Mouse (Mus musculus) stomach, embryonic 15.5 days (tissue): ENCODE measurements around the gene Il12rb1. TPM values are rescaled to one million over a fixed set of nuclear protein-coding genes. Genes with fewer than 3 reads are reported as not detected.
A peak's percentile ranks its signal among the peaks of the same experiment; 100 is the strongest.

Source experiments
- ATAC-seq: fragments of 200-750 bp; cut with Nextera tagmentation; 2 replicates; pipeline ENCODE4 v1.8.0; 2017; ENCODE audit warnings: low read depth, moderate number of reproducible peaks, moderate TSS enrichment; ENCODE audit not compliant: insufficient read depth, low FRiP score
- H3K27ac ChIP-seq: fragments of 300-500 bp; sonication (generic); 2 replicates; pipeline ENCODE4 v1.5.1; 2015; ENCODE audit warnings: mild to moderate bottlenecking, inconsistent platforms
- H3K27me3 ChIP-seq: fragments of 300-500 bp; sonication (generic); replicated peaks from 2 replicates; pipeline ENCODE4 v1.6.1; 2015; ENCODE audit warnings: inconsistent platforms
- H3K36me3 ChIP-seq: fragments of 300-500 bp; sonication (generic); 2 replicates; pipeline ENCODE4 v1.6.1; 2015; ENCODE audit warnings: inconsistent platforms
- H3K4me1 ChIP-seq: fragments of 300-500 bp; sonication (generic); 2 replicates; pipeline ENCODE4 v1.6.1; 2015; ENCODE audit warnings: inconsistent platforms
- H3K4me2 ChIP-seq: fragments of 300-500 bp; sonication (generic); 2 replicates; pipeline ENCODE4 v1.6.1; 2015; ENCODE audit warnings: mild to moderate bottlenecking, inconsistent platforms
- H3K4me3 ChIP-seq: fragments of 300-500 bp; sonication (generic); replicated peaks from 2 replicates; pipeline ENCODE4 v1.5.1; 2015; ENCODE audit warnings: inconsistent platforms
- H3K9ac ChIP-seq: fragments of 300-500 bp; sonication (generic); 2 replicates; pipeline ENCODE4 v1.6.1; 2015; ENCODE audit warnings: inconsistent platforms
- H3K9me3 ChIP-seq: fragments of 300-500 bp; sonication (generic); 2 replicates; pipeline ENCODE4 v1.6.1; 2016; ENCODE audit warnings: inconsistent platforms
- WGBS: fragments of 180-500 bp; shearing (Covaris S2); methylation state at CpG from one replicate; pipeline ENCODE4 v1.1.7; 2015; 5-methylcytosine and 5-hydroxymethylcytosine counted together
- polyA plus RNA-seq: library from polyadenylated mRNA; unstranded; fragments of >200 nt; fragmentation: Nextera tagmentation; extraction: Ambion mirVana; gene quantifications from 2 replicates; pipeline ENCODE4 v1.2.1, GENCODE M21; 2015

Il12rb1 gene
- polyA plus RNA-seq, 1 experiment from 2014 or later: 0.26 TPM

DNA sequence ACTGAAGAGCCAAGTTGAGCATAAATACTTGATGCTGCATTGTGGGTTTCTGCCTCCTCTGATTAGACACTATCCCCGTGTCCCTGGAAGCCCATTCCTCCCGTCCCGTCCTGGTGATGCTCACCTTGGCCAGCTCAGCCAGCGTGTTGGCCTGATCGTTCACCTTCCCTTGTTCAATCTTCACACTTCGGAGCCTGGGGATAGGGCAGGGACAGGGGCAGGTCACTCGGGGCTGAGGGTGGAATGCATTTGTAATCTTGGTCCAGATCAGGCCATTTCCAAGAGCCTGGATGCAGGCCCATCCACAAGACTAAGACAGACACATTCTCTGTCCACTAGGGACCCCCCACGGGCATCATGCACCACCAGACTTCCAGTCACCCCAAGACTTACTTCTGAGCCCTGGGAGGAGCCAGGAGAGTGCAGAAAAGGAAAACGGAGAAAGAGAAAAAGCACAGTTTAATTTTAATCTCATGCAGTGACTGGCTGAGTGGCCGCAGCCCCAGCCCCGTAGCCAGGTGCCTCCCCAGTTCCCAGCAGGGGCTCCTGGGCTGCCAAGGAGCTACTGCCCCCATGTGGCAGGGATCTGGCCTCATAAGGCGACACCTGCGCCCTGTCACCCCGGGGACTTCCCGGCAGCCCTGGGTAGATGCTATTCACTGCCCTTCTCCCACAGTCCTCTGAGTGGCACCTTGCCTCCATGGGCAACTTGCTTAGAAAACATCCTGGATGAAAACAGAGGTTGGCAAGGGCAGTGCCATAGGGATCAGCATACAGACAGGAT is 38.3 kb downstream of the Il12rb1 start:
- Histone ChIP-seq H3K4me3 (no peak overlapping the region), H3K9ac (no peak overlapping the region), H3K36me3 (no peaks in the 10 kb centered on the region), H3K9me3 (no peaks in the 10 kb centered on the region), H3K27ac (no peak overlapping the region), H3K4me2 (no peak overlapping the region), H3K4me1 (0 out of 2 replicates have a peak, but pooled peaks cover 2% of the 10 kb centered on the region), H3K27me3 (no peaks in the 10 kb centered on the region)
- 54% methylated on average over 15 of the region's 15 CpGs for WGBS
- no peak for ATAC-seq

- no peak overlapping the region for H3K27ac ChIP-seq
- no peaks in the 10 kb centered on the region for H3K27me3 ChIP-seq
- no peak for ATAC-seq
- H3K9ac ChIP-seq: no peak overlapping the region
- WGBS: 79% methylated on average over 3 of the region's 3 CpGs
- no peaks in the 10 kb centered on the region for H3K36me3 ChIP-seq
- H3K9me3 ChIP-seq: no peaks in the 10 kb centered on the region
- H3K4me2 ChIP-seq: no peak overlapping the region
- no peak overlapping the region for H3K4me3 ChIP-seq
- no peaks in the 10 kb centered on the region for H3K4me1 ChIP-seq
Observed at GRCm38 (mm10) chr8:70849333-70849990, 41.2 kb downstream of the Il12rb1 start.

DNA sequence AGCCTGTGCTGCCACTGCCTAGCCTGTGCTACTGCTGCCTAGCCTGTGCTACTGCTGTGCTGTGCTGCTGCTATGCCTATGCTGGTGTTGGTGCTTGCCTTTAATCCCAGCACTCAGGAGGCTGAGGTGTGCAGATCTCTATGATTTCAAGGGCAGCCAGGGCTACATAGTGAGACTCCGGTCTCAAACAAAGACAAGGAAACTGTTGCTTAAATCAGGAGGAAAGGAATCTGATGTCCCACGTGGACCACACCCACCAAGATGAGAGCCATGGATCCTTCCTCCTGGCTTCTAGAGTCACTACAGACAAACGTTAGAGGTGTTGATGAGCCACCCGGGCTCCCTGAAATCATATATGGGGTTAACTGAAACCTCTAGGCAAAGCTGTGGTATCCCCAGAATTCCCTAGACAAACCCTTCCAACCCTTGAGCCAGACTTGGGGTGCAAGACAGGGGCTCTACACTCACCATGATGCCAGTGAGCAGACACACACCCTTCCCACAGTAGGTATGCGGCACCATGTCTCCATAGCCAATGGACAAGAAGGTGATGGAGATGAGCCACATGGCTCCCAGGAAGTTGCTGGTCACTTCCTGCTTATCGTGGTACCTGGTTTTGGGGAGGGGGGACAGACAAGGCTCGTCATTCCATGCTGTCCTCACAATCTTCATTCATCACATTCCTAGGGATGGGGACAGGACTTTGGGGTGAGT is 42.0 kb downstream of the Il12rb1 start:
- Histone ChIP-seq H3K27ac (no peak overlapping the region), H3K4me1 (no peaks in the 10 kb centered on the region), H3K9me3 (no peaks in the 10 kb centered on the region), H3K4me3 (no peak overlapping the region), H3K9ac (no peak overlapping the region), H3K4me2 (no peak overlapping the region), H3K36me3 (no peaks in the 10 kb centered on the region), H3K27me3 (no peaks in the 10 kb centered on the region)
- 69% methylated on average over 7 of the region's 7 CpGs for WGBS
- ATAC-seq: no peak

GRCm38 (mm10) chr8:70850947-70851346 is 42.7 kb downstream of the Il12rb1 start:
- Histone ChIP-seq H3K27ac (no peak overlapping the region), H3K4me3 (no peak overlapping the region), H3K9ac (no peak overlapping the region), H3K9me3 (no peaks in the 10 kb centered on the region), H3K4me1 (no peaks in the 10 kb centered on the region), H3K36me3 (no peaks in the 10 kb centered on the region), H3K4me2 (no peak overlapping the region), H3K27me3 (no peaks in the 10 kb centered on the region)
- ATAC-seq: no peak
- WGBS: 78% methylated on average over 4 of the region's 4 CpGs

GRCm38 (mm10) chr8:70851837-70852236 is 43.6 kb downstream of the Il12rb1 start:
- no peak overlapping the region for H3K4me3 ChIP-seq
- no peaks in the 10 kb centered on the region for H3K9me3 ChIP-seq
- H3K4me2 ChIP-seq: no peak overlapping the region
- H3K36me3 ChIP-seq: no peaks in the 10 kb centered on the region
- no peak for ATAC-seq
- peaks cover 6% of the 10 kb centered on the region; the same call in 1 of the 2 replicates for H3K4me1 ChIP-seq
- H3K27me3 ChIP-seq: no peaks in the 10 kb centered on the region
- no peak overlapping the region for H3K27ac ChIP-seq
- no peak overlapping the region for H3K9ac ChIP-seq
- WGBS: 43% methylated on average over 6 of the region's 6 CpGs

DNA sequence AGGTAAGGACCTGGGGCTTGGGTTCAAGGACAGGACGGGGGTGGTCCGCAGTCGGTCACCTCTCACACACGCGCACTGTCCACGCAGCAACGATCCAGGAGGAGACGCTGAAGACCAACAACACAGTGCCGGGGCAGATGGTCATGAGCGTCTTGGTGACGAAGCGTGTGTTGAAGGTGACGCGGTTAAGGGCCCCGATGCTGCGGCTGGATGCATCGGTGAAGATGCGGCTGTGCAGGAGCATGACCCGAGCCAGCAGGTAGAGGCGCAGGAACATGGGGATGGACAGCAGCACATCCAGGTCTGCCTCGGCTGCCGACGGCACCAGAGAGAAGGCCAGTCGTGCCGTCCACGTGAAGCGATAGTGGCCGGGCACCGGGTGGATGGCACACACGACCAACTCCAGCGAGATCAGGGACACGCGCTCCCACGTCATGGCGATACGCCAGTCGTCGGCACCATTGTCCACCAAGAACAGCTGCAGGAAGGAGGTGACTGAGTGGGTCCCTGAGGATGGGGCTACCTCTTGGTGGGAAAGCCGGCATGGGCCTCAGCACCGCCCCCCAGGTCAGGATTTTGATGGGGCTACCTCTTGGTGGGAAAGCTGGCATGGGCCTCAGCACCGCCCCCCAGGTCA is 44.5 kb downstream of the Il12rb1 start:
- H3K27me3 ChIP-seq: no peaks in the 10 kb centered on the region
- H3K4me2 ChIP-seq: no peak overlapping the region
- H3K9me3 ChIP-seq: no peaks in the 10 kb centered on the region
- no peaks in the 10 kb centered on the region for H3K36me3 ChIP-seq
- ATAC-seq: no peak
- H3K4me1 ChIP-seq: peaks cover 12% of the 10 kb centered on the region
- no peak overlapping the region for H3K9ac ChIP-seq
- 88% methylated on average over 41 of the region's 41 CpGs for WGBS
- H3K4me3 ChIP-seq: no peak overlapping the region
- no peak overlapping the region for H3K27ac ChIP-seq

DNA sequence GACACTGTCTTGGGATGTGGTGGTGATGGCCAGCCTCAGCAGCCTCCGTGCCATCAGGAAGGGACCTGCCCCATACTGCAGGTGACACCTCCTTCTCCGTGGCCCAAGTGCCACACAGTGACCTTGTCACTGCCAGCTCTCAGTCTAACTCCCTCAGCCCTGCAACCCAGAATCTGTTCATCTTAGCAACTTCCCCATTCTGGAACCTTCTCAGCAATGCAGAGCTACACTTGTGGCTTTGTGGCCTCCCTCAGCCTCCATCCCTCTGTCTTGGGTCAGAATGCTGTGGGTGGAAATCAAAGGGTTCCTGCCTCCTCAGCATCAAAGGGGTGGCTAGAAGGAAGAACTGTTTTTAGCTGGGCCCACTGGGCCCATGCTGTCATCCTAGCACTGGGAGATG is 45.6 kb downstream of the Il12rb1 start:
- peaks cover 13% of the 10 kb centered on the region for H3K4me1 ChIP-seq
- no peaks in the 10 kb centered on the region for H3K9me3 ChIP-seq
- ATAC-seq: no peak
- H3K9ac ChIP-seq: no peak overlapping the region
- H3K4me3 ChIP-seq: no peak overlapping the region
- H3K27ac ChIP-seq: no peak overlapping the region
- H3K27me3 ChIP-seq: no peaks in the 10 kb centered on the region
- 70% methylated on average over 2 of the region's 2 CpGs for WGBS
- no peak overlapping the region for H3K4me2 ChIP-seq
- no peaks in the 10 kb centered on the region for H3K36me3 ChIP-seq

DNA sequence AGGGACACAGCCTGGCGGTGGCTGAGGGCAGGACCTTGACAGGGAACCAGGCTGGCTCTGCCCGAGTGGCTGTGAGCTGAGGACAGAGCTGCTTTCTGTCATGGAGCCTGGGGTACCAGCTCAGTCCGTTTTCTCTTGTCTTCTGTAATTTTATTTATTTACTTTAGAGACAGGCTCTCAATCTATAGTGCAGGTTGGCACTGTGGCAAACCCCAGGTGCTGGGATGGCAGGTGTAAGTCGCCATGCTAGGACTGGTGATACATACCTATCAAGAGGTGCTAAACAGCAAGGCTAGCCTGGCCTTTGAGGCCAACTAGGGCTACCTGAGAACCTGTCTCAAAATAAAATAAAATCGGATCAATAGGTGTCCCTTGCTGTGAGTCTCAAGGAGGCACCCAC is 47.8 kb downstream of the Il12rb1 start:
- no peaks in the 10 kb centered on the region for H3K9me3 ChIP-seq
- H3K4me3 ChIP-seq: no peak overlapping the region
- WGBS: 62% methylated on average over 5 of the region's 5 CpGs
- H3K36me3 ChIP-seq: no peaks in the 10 kb centered on the region
- H3K27me3 ChIP-seq: no peaks in the 10 kb centered on the region
- H3K4me1 ChIP-seq: peaks cover 13% of the 10 kb centered on the region
- no peak overlapping the region for H3K27ac ChIP-seq
- no peak overlapping the region for H3K9ac ChIP-seq
- peak overlapping the region; percentile 95 for H3K4me2 ChIP-seq
- no peak for ATAC-seq

- Histone ChIP-seq H3K36me3 (no peaks in the 10 kb centered on the region), H3K9me3 (no peaks in the 10 kb centered on the region), H3K9ac (peak overlapping the region; percentile 47; the same call in 1 of the 2 replicates), H3K27ac (no peak overlapping the region), H3K4me2 (peak overlapping the region; percentile 95), H3K4me3 (peak overlapping the region; percentile 53), H3K27me3 (peaks cover 5% of the 10 kb centered on the region), H3K4me1 (peaks cover 13% of the 10 kb centered on the region)
- peak; percentile 81 for ATAC-seq
- 6% methylated on average over 31 of the region's 33 CpGs for WGBS
Observed at GRCm38 (mm10) chr8:70856541-70857197, 48.4 kb downstream of the Il12rb1 start.

- peaks cover 15% of the 10 kb centered on the region for H3K4me1 ChIP-seq
- no peak for ATAC-seq
- WGBS: 13% methylated on average over 4 of the region's 4 CpGs
- H3K27ac ChIP-seq: no peak overlapping the region
- H3K27me3 ChIP-seq: peaks cover 13% of the 10 kb centered on the region
- H3K9ac ChIP-seq: no peak overlapping the region
- H3K36me3 ChIP-seq: no peaks in the 10 kb centered on the region
- no peak overlapping the region for H3K4me2 ChIP-seq
- no peak overlapping the region for H3K4me3 ChIP-seq
- no peaks in the 10 kb centered on the region for H3K9me3 ChIP-seq
Observed at GRCm38 (mm10) chr8:70857516-70857915, 49.3 kb downstream of the Il12rb1 start.
